Mouse (Mus musculus): ENCODE data around the gene Nkx3-2.

DNA sequence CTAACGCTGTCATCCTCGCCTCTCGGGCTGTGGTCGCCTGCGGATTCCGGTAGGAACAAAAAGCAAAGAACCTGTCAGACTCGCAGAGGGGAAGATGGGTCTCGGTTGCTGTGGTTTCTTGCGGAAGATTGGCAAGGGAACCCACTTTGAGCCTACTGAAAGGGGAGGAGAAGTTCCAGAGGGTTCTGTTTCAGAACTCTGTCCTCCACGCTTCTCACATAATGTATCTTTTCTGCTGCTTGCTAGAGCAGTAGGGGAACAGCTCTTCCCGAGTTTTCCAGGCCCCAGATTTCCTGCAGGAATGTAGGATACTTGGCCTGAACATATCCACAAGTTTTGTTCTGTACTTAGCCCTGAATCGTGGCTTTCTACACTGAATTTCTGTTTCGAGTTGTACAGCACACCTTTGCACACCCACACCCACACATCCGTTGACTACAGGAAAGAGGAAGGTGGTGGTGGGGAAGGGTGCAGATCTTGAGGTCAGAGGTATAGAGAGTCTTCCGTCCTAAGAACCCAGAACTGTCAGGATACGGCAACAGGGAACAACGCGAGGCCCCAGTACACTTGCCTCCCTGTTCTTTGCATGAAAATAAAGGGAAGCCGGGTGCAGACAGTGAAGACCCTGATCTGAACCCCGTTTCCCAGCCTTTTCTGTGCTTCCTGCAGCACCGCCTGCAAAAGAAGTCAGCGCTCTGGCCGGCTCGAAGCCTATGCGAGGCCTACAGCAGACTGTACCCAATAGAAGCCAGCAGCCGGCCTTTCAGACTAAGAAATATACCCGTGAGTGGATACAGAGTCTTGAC is 2.0 kb downstream of the Nkx3-2 start:
- TF ChIP-seq GATA1 (IDR thresholded peaks at IDR 0.05; ENCODE audit: low read length) = no peak
- TF ChIP-seq TAL1 (IDR thresholded peaks at IDR 0.05; ENCODE audit: low read length) = no peak
